Mouse (Mus musculus) G1E (cell line): ENCODE data around the gene Hnrnpu.

Source experiments
- CTCF ChIP-seq: IDR thresholded peaks from 2 replicates; pipeline ENCODE4 v1.5.1; 2012; ENCODE audit warnings: low read depth, low read length, inconsistent platforms, mixed read lengths
- GATA1 ChIP-seq: IDR thresholded peaks from 2 replicates; pipeline ENCODE4 v1.6.1; 2012; ENCODE audit warnings: borderline replicate concordance, low read length, inconsistent platforms, mixed read lengths
- TAL1 ChIP-seq: conservative IDR thresholded peaks from 2 replicates; pipeline ENCODE4 v1.6.1; 2012; ENCODE audit warnings: low read depth, low read length, inconsistent platforms, mixed read lengths

DNA sequence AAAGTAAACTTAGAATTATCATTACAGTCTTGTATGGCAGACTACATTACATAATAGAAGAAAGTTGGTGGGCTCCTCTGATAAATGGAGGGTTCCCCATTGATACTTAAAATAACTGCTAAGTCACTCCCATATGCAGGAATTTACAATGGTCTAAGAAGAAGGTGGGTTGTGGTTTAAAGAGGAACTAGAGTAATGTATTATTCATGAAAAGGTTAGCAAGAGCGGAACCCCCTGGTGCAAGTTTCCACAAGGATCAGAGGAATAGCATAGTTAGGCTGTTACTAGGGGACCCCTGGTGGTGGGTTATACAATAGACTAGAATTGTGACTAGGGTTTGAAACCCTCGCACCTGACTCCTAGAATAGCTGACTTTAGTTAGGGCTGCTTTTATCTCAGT is 23.1 kb upstream of the Hnrnpu start:
- TF ChIP-seq CTCF: no peak
- TF ChIP-seq GATA1: no peak
- TF ChIP-seq TAL1: no peak
